Mouse (Mus musculus) midbrain, embryonic 13.5 days (tissue): Measurements from ENCODE around the gene Pemt. TPM values are rescaled to one million over a fixed set of nuclear protein-coding genes. Genes with fewer than 3 reads are reported as not detected.
A peak's percentile ranks its signal among the peaks of the same experiment; 100 is the strongest.
"Not testable (repeated sequence)": the region's sequence is repeated elsewhere in the genome, so short reads cannot be mapped to it uniquely, and the experiment has no call there.

Experiments
- ATAC-seq: fragments of 200-750 bp; cut with Nextera tagmentation; 2 replicates; pipeline ENCODE4 v1.8.0; 2017; ENCODE audit warnings: mild to moderate bottlenecking, moderate TSS enrichment, moderate library complexity
- H3K27ac ChIP-seq: fragments of 300-500 bp; sonication (generic); 2 replicates; pipeline ENCODE4 v1.5.1; 2015; ENCODE audit warnings: inconsistent platforms, mild to moderate bottlenecking, moderate library complexity
- H3K27me3 ChIP-seq: fragments of 300-500 bp; sonication (generic); 2 replicates; pipeline ENCODE4 v1.6.1; 2015; ENCODE audit warnings: mild to moderate bottlenecking, inconsistent platforms
- H3K36me3 ChIP-seq: fragments of 300-500 bp; sonication (generic); 2 replicates; pipeline ENCODE4 v1.6.1; 2015; ENCODE audit warnings: mild to moderate bottlenecking, inconsistent platforms
- H3K4me1 ChIP-seq: fragments of 300-500 bp; sonication (generic); replicated peaks from 2 replicates; pipeline ENCODE4 v1.6.1; 2015; ENCODE audit warnings: inconsistent platforms
- H3K4me2 ChIP-seq: fragments of 300-500 bp; sonication (generic); replicated peaks from 2 replicates; pipeline ENCODE4 v1.6.1; 2015; ENCODE audit warnings: moderate library complexity, mild to moderate bottlenecking, inconsistent platforms
- H3K4me3 ChIP-seq: fragments of 300-500 bp; sonication (generic); replicated peaks from 2 replicates; pipeline ENCODE4 v1.5.1; 2015; ENCODE audit warnings: mild to moderate bottlenecking, inconsistent platforms
- H3K9ac ChIP-seq: fragments of 300-500 bp; sonication (generic); replicated peaks from 2 replicates; pipeline ENCODE4 v1.6.1; 2015; ENCODE audit warnings: mild to moderate bottlenecking, inconsistent platforms
- H3K9me3 ChIP-seq: fragments of 300-500 bp; sonication (generic); 2 replicates; pipeline ENCODE4 v1.6.1; 2016; ENCODE audit warnings: mild to moderate bottlenecking, inconsistent platforms
- WGBS: fragments of 180-500 bp; shearing (Covaris S2); methylation state at CpG from one replicate; pipeline ENCODE4 v1.1.7; 2015; 5-methylcytosine and 5-hydroxymethylcytosine counted together
- polyA plus RNA-seq: library from polyadenylated mRNA; unstranded; fragments of >200 nt; fragmentation: Nextera tagmentation; extraction: Ambion mirVana; gene quantifications from 2 replicates; pipeline ENCODE4 v1.2.1, GENCODE M21; 2015

The Pemt gene
- polyA plus RNA-seq, 1 experiment from 2014 or later, result 6.9 TPM

GRCm38 (mm10) chr11:59961338-59961875, 84.9 kb downstream of the Pemt start:
- Histone ChIP-seq H3K4me1 (peaks cover 23% of the 10 kb centered on the region), H3K4me2 (no peak overlapping the region), H3K9ac (no peak overlapping the region), H3K9me3 (no peaks in the 10 kb centered on the region), H3K4me3 (no peak overlapping the region), H3K36me3 (peaks cover 26% of the 10 kb centered on the region), H3K27me3 (peaks cover 37% of the 10 kb centered on the region), H3K27ac (no peak overlapping the region)
- 90% methylated on average over 9 of the region's 9 CpGs for whole genome bisulfite sequencing
- ATAC-seq, result no peak

- no peak overlapping the region for H3K4me2 ChIP-seq
- WGBS, result 91% methylated on average over 20 of the region's 20 CpGs
Observed at GRCm38 (mm10) chr11:59960476-59961337, 85.6 kb downstream of the Pemt start.

GRCm38 (mm10) chr11:59959453-59959852, 86.8 kb downstream of the Pemt start:
- H3K4me1 ChIP-seq, result peaks cover 11% of the 10 kb centered on the region
- 80% methylated on average over 4 of the region's 4 CpGs for WGBS
- ATAC-seq, result no peak

More at GRCm38 (mm10) chr11:59960476-59961337, 85.6 kb downstream of the Pemt start:
- no peaks in the 10 kb centered on the region for H3K9me3 ChIP-seq
- peaks cover 23% of the 10 kb centered on the region for H3K4me1 ChIP-seq
- H3K27me3 ChIP-seq, result peaks cover 35% of the 10 kb centered on the region
- H3K4me3 ChIP-seq, result no peak overlapping the region
- H3K9ac ChIP-seq, result no peak overlapping the region
- peaks cover 26% of the 10 kb centered on the region for H3K36me3 ChIP-seq
- H3K27ac ChIP-seq, result no peak overlapping the region
- no peak for ATAC-seq

GRCm38 (mm10) chr11:59956749-59957148, 89.5 kb downstream of the Pemt start:
- Histone ChIP-seq H3K4me3 (no peak overlapping the region), H3K4me2 (no peak overlapping the region), H3K4me1 (no peaks in the 10 kb centered on the region), H3K9me3 (no peaks in the 10 kb centered on the region), H3K36me3 (peaks cover 17% of the 10 kb centered on the region), H3K9ac (no peak overlapping the region), H3K27ac (no peak overlapping the region), H3K27me3 (no peaks in the 10 kb centered on the region)
- ATAC-seq, result no peak
- 85% methylated on average over 6 of the region's 6 CpGs for WGBS

More at GRCm38 (mm10) chr11:59959453-59959852, 86.8 kb downstream of the Pemt start:
- Histone ChIP-seq H3K27ac (no peak overlapping the region), H3K9me3 (no peaks in the 10 kb centered on the region), H3K36me3 (peaks cover 26% of the 10 kb centered on the region), H3K4me3 (no peak overlapping the region), H3K27me3 (peaks cover 24% of the 10 kb centered on the region), H3K4me2 (no peak overlapping the region), H3K9ac (no peak overlapping the region)

GRCm38 (mm10) chr11:59952892-59953291, 93.4 kb downstream of the Pemt start:
- no peak for ATAC-seq
- WGBS, result 85% methylated on average over 14 of the region's 14 CpGs
- H3K9ac ChIP-seq, result no peak overlapping the region

GRCm38 (mm10) chr11:59948401-59948767, 97.9 kb downstream of the Pemt start:
- H3K9me3 ChIP-seq, result no peaks in the 10 kb centered on the region
- H3K27me3 ChIP-seq, result no peaks in the 10 kb centered on the region
- peak overlapping the region; percentile 71 for H3K4me3 ChIP-seq
- peak overlapping the region; percentile 85 for H3K27ac ChIP-seq
- peak overlapping the region; percentile 84 for H3K4me2 ChIP-seq
- H3K9ac ChIP-seq, result peak overlapping the region; percentile 86
- 3% methylated on average over 16 of the region's 16 CpGs for WGBS
- H3K4me1 ChIP-seq, result peaks cover 23% of the 10 kb centered on the region
- no peaks in the 10 kb centered on the region for H3K36me3 ChIP-seq
- peak; percentile 74 for ATAC-seq

More at GRCm38 (mm10) chr11:59952892-59953291, 93.4 kb downstream of the Pemt start:
- no peaks in the 10 kb centered on the region for H3K27me3 ChIP-seq
- H3K4me3 ChIP-seq, result no peak overlapping the region
- H3K27ac ChIP-seq, result no peak overlapping the region
- no peak overlapping the region for H3K4me2 ChIP-seq
- no peaks in the 10 kb centered on the region for H3K9me3 ChIP-seq
- peaks cover 14% of the 10 kb centered on the region for H3K4me1 ChIP-seq
- H3K36me3 ChIP-seq, result peaks cover 2% of the 10 kb centered on the region; the same call in 1 of the 2 replicates

GRCm38 (mm10) chr11:59947752-59948400, 98.4 kb downstream of the Pemt start, which contains the start of gene Med9:
Med9 (plus strand) TSS chr11:59948206.
- H3K4me1 ChIP-seq, result peaks cover 23% of the 10 kb centered on the region
- H3K4me2 ChIP-seq, result peak within 1 kb of the TSS; percentile 84
- no peaks in the 10 kb centered on the region for H3K27me3 ChIP-seq
- H3K36me3 ChIP-seq, result no peaks in the 10 kb centered on the region
- under 1% methylated on average over 43 of the region's 43 CpGs for WGBS
- peak within 1 kb of the TSS; percentile 86 for H3K9ac ChIP-seq
- H3K4me3 ChIP-seq, result peak within 1 kb of the TSS; percentile 71
- peak; percentile 97 for ATAC-seq
- H3K9me3 ChIP-seq, result no peaks in the 10 kb centered on the region
- peak within 1 kb of the TSS; percentile 85 for H3K27ac ChIP-seq

- H3K4me1 ChIP-seq, result peaks cover 21% of the 10 kb centered on the region
- not testable (repeated sequence) for H3K9me3 ChIP-seq, H3K4me2 ChIP-seq, ATAC-seq, H3K27me3 ChIP-seq, H3K4me3 ChIP-seq, H3K9ac ChIP-seq, H3K27ac ChIP-seq, H3K36me3 ChIP-seq
- WGBS, result 87% methylated on average over 10 of the region's 10 CpGs
Observed at GRCm38 (mm10) chr11:59944855-59945254, 101.4 kb downstream of the Pemt start.

GRCm38 (mm10) chr11:59941391-59941790, 104.9 kb downstream of the Pemt start:
- Histone ChIP-seq H3K27me3 (0 out of 2 replicates have a peak, but pooled peaks cover 3% of the 10 kb centered on the region), H3K9me3 (no peaks in the 10 kb centered on the region), H3K27ac (no peak overlapping the region), H3K4me1 (no peaks in the 10 kb centered on the region), H3K4me3 (no peak overlapping the region), H3K36me3 (no peaks in the 10 kb centered on the region), H3K4me2 (no peak overlapping the region), H3K9ac (no peak overlapping the region)
- 25% methylated on average over 3 of the region's 3 CpGs for WGBS
- no peak for ATAC-seq

GRCm38 (mm10) chr11:59940645-59941044, 105.6 kb downstream of the Pemt start:
- Histone ChIP-seq H3K9ac (no peak overlapping the region), H3K4me2 (no peak overlapping the region), H3K27ac (no peak overlapping the region), H3K4me1 (no peaks in the 10 kb centered on the region), H3K9me3 (no peaks in the 10 kb centered on the region), H3K36me3 (no peaks in the 10 kb centered on the region), H3K4me3 (no peak overlapping the region), H3K27me3 (0 out of 2 replicates have a peak, but pooled peaks cover 3% of the 10 kb centered on the region)
- WGBS, result 66% methylated on average over 3 of the region's 3 CpGs
- ATAC-seq, result no peak

GRCm38 (mm10) chr11:59939821-59940220, 106.5 kb downstream of the Pemt start:
- no peak for ATAC-seq

GRCm38 (mm10) chr11:59937615-59938014, 108.7 kb downstream of the Pemt start:
- no peaks in the 10 kb centered on the region for H3K9me3 ChIP-seq
- H3K4me2 ChIP-seq, result no peak overlapping the region
- H3K4me1 ChIP-seq, result peaks cover 6% of the 10 kb centered on the region; the same call in 1 of the 2 replicates
- no peaks in the 10 kb centered on the region for H3K36me3 ChIP-seq
- H3K27me3 ChIP-seq, result 0 out of 2 replicates have a peak, but pooled peaks cover 3% of the 10 kb centered on the region
- WGBS, result 31% methylated on average over 2 of the region's 2 CpGs
- no peak overlapping the region for H3K4me3 ChIP-seq
- ATAC-seq, result no peak
- no peak overlapping the region for H3K27ac ChIP-seq
- H3K9ac ChIP-seq, result no peak overlapping the region

More at GRCm38 (mm10) chr11:59939821-59940220, 106.5 kb downstream of the Pemt start:
- 0 out of 2 replicates have a peak, but pooled peaks cover 3% of the 10 kb centered on the region for H3K27me3 ChIP-seq
- WGBS, result 83% methylated on average over 1 of the region's 1 CpGs
- no peak overlapping the region for H3K4me2 ChIP-seq
- H3K4me3 ChIP-seq, result no peak overlapping the region
- no peaks in the 10 kb centered on the region for H3K36me3 ChIP-seq
- no peaks in the 10 kb centered on the region for H3K4me1 ChIP-seq
- H3K27ac ChIP-seq, result no peak overlapping the region
- no peak overlapping the region for H3K9ac ChIP-seq
- no peaks in the 10 kb centered on the region for H3K9me3 ChIP-seq
